Mouse (Mus musculus): ENCODE results near the gene Olfr132.
"Not testable (repeated sequence)": the region's sequence is repeated elsewhere in the genome, so short reads cannot be mapped to it uniquely, and the experiment has no call there.

Gene Olfr132

DNA sequence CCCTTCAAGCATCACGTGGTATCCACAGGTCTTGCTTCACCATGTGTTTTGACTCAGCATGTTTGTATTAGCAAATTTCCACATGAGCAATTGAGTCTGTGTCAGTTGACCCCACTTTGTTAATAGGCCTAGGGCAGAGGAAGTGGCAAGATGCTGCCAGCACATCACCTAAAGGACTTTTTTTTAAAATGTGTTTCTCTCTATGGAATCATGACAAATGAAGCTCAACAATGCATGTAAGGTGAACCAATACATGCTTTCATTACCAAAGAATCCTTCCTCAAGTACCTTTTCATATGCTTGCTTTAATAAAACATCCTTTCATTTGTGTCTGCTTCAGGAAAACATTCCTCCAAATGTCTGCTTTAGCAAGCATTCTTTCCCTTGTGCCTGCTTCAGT is at the start of gene Olfr132:
TSS of gene Olfr132 (minus strand) at position 101 of the 400 bp plus-strand sequence.
- no peak for DNase-seq (ENCODE audit: low read depth)

DNA sequence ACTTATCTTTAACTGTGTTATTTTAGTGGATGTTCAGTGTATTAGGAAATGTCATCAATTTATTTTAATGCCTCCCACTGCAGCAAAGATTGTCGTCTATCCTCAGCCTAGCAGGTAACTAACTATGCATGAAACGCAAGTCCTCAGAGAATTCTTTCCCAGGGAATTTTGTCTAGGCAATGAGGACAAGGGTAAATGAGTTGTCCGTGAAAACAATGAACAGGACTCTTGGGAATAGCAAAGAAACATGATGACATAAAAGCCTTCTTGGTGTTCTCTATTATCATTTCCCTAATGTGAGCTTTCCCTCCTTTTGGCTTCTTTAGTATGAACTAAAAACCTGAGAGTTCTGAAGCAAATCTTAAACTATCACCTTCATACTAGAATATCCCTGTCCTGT is 36.8 kb upstream of the Olfr132 start, which contains the start of gene Olfr134:
TSS of gene Olfr134 (plus strand) at position 301 of the 400 bp plus-strand sequence.
- DNase-seq (ENCODE audit: low read depth), result no peak

DNA sequence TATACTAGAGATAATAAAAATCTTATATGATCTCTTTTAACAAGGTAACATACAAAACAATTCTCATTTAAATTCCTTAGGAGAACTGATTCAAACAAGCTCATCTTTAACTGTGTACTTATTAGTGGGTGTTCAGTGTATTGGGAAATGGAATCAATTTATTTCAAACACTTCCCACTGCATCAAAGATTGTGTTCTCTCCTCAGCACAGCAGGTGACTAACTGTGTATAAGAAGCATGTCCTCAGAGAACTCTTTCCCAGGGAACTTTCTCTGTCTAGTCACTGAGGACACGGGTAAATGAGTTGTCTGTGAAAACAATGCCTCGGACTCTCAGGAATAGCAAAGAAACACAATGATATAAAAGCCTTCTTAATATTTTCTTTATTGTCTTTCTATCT is 10.7 kb upstream of the Olfr132 start, which contains the start of gene Olfr133:
TSS of gene Olfr133 (plus strand) at position 301 of the 400 bp plus-strand sequence.
- no peak for DNase-seq (ENCODE audit: low read depth)

DNA sequence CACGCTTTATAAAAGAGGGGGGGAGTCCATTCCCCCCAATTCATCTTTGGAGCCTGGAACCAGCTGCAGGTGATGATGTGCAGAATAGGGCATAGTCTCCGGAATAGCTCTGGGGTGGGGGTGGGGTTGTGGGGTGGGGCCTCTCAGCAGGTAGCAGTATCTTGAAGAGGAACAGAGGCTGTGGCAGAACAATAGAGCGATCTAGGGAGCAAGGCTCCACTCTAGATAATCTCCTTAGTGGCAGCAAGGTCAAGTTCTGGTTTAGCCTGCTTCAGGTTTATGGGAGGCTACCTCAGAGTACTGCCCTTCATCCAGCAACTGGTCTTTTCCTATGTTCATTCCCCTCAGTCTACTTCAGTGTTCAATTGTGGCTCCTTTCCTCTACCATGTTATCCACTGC is 9.0 kb downstream of the Olfr132 start:
- not testable (repeated sequence) for DNase-seq (ENCODE audit: low read depth)

DNA sequence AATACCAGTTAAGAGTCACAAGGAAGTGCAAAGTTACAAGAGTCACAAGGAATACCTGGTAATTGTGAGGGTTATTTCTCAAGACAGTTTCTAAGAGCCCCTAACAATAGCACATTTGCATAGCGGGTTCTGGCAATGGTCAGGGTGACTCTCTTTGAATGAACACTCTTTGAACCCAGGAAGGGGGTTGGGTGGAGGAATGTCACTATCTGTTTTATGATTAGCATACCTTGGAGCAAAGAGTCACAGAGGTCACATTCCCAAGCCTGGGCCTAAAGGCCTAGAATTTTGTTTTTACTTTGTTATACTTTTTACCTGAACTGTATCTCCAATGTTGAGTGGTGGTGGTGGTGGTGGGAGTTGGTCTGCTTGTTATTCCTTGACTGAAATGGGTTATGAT is 10.1 kb downstream of the Olfr132 start:
- not testable (repeated sequence) for DNase-seq (ENCODE audit: low read depth)

DNA sequence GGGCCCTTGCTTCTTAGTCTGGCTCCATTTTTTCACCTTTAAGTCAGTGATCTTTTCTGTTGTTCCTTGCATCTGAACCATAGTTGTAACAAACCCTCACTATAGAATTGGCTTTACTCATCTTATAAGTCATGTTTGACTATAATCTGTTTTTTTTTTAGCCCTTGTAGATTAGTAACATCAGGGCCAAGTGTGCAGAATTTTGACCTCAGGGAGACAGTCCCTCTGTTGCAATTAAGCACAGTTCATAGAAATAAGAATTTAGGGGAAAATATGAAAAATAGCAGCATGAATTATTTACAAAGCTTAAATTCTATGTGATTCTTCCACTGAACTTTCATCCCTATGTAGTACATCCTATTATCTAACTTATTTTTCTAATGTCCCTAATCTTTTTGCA is 45.7 kb downstream of the Olfr132 start, which contains the start of gene Olfr131:
TSS of gene Olfr131 (minus strand) at position 101 of the 400 bp plus-strand sequence.
- no peak for DNase-seq (ENCODE audit: low read depth)

DNA sequence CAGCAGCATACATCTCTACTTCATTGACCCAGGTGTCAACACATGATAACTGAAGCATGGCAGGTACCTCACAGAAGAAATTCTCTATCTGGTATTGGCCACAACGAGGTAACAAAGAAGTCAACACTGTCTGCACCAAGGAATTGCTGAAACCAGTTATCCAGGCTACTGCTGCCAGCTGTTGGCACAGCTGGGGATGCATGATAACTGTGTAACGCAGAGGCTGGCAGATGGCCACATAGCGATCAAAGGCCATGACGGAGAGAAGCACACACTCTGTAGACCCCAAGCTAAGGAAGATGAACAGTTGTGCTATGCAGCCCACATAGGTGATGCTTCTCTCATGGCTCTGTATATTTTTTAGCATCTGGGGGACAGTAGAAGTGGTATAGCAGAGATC is 52.0 kb downstream of the Olfr132 start:
- no peak for DNase-seq (ENCODE audit: low read depth)
